ENCODE assay signal across 11 mouse cellular contexts in the genomic region with DNA sequence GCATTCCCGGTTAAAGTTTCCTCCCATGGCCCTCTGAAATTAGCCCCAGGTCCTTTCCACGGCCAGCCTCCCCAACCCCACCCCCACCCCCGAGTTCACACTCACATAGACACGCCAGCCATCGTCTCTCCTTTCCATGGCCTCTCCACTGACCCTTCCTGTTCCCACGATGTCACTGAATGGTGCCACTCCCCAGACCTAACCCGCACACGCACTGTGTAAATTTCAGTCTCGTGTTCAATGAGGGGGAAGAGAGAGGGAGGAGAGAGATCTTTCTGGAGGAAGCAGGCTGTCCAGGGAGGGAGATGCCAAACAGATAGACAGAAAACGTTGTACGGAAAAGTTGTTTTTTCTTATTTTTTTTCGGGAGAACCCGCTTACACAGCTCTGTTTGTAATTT. TPM values are rescaled to one million over a fixed set of nuclear protein-coding genes. Genes with fewer than 3 reads are reported as not detected.
A peak's percentile ranks its signal among the peaks of the same experiment; 100 is the strongest.
DNase-seq lines count a peak whose midpoint lies in the region; ATAC-seq and TF ChIP-seq lines count a peak whose summit lies in the region.
"Had no signal": no experiment of that assay in that cellular context is flagged by ENCODE, and none has a peak within 500 bp of the region (broad histone marks: within the 10 kb centered on the region; RNA-seq: fewer than 3 reads in every experiment).

No protein-coding gene starts in this region.

- H3K4me2 ChIP-seq in kidney, embryonic 16.5 days (replicated peaks; ENCODE audit: low read depth, low read length), result peak overlapping the region; percentile 92
- peak overlapping the region; percentile 1; the same call in 1 of the 2 replicates for H3K4me2 ChIP-seq in forebrain, embryonic 11.5 days (ENCODE audit: low read depth, low read length, severe bottlenecking)
- H3K4me2 ChIP-seq in hindbrain, embryonic 11.5 days (replicated peaks; ENCODE audit: low read depth, low read length), result peak overlapping the region; percentile 20; the same call in 1 of the 2 replicates
- peak overlapping the region; percentile 18 for H3K4me2 ChIP-seq in midbrain, postnatal 0 days (ENCODE audit: low read depth, low read length, poor library complexity, severe bottlenecking)

- H3K4me1 ChIP-seq in kidney, embryonic 16.5 days (ENCODE audit: insufficient read depth, low read length), result peaks cover 55% of the 10 kb centered on the region
- H3K4me1 ChIP-seq in forebrain, embryonic 11.5 days (replicated peaks; ENCODE audit: control insufficient read depth, insufficient read depth, low read length), result peaks cover 32% of the 10 kb centered on the region; the same call in 1 of the 2 replicates
- H3K4me1 ChIP-seq in hindbrain, embryonic 11.5 days (replicated peaks; ENCODE audit: control insufficient read depth, insufficient read depth, low read length), result peaks cover 17% of the 10 kb centered on the region
- H3K4me1 ChIP-seq in midbrain, postnatal 0 days (ENCODE audit: insufficient read depth, low read length), result peaks cover 12% of the 10 kb centered on the region; the same call in 1 of the 2 replicates

- no peaks in the 10 kb centered on the region for H3K36me3 ChIP-seq in kidney, embryonic 16.5 days (ENCODE audit: insufficient read depth, low read length)
- H3K36me3 ChIP-seq in forebrain, embryonic 11.5 days (ENCODE audit: control insufficient read depth, insufficient read depth, low read length), result no peaks in the 10 kb centered on the region
- H3K36me3 ChIP-seq in hindbrain, embryonic 11.5 days (ENCODE audit: control insufficient read depth, insufficient read depth, low read length), result no peaks in the 10 kb centered on the region
- H3K36me3 ChIP-seq in midbrain, postnatal 0 days (ENCODE audit: insufficient read depth, low read length), result peaks cover 22% of the 10 kb centered on the region
- H3K36me3 ChIP-seq: heart, embryonic 13.5 days; limb, embryonic 10.5 days had no signal

- TF ChIP-seq CTCF in midbrain, postnatal 0 days (IDR thresholded peaks at IDR 0.05), result no peak

- no peaks in the 10 kb centered on the region for H3K9me3 ChIP-seq in kidney, embryonic 16.5 days (ENCODE audit: low read length)
- no peaks in the 10 kb centered on the region for H3K9me3 ChIP-seq in forebrain, embryonic 11.5 days (ENCODE audit: control insufficient read depth, low read length)
- no peaks in the 10 kb centered on the region for H3K9me3 ChIP-seq in hindbrain, embryonic 11.5 days (ENCODE audit: control insufficient read depth, low read length)
- H3K9me3 ChIP-seq in midbrain, postnatal 0 days (ENCODE audit: low read length), result no peaks in the 10 kb centered on the region
- H3K9me3 ChIP-seq: heart, embryonic 13.5 days; limb, embryonic 10.5 days had no signal

- peaks cover 20% of the 10 kb centered on the region for H3K27me3 ChIP-seq in kidney, embryonic 16.5 days (ENCODE audit: insufficient read depth, low read length)
- H3K27me3 ChIP-seq in forebrain, embryonic 11.5 days (ENCODE audit: control insufficient read depth, insufficient read depth, low read length), result peaks cover 2% of the 10 kb centered on the region; the same call in 1 of the 2 replicates
- H3K27me3 ChIP-seq in hindbrain, embryonic 11.5 days (ENCODE audit: control insufficient read depth, insufficient read depth, low read length), result peaks cover 3% of the 10 kb centered on the region; the same call in 1 of the 2 replicates
- H3K27me3 ChIP-seq in midbrain, postnatal 0 days (ENCODE audit: insufficient read depth, low read length), result no peaks in the 10 kb centered on the region

- ATAC-seq in kidney, embryonic 16.5 days (ENCODE audit: low FRiP score, low TSS enrichment), result no peak
- no peak for ATAC-seq in forebrain, embryonic 11.5 days (replicated peaks; ENCODE audit: low FRiP score)
- 0 out of 2 replicates have a peak, but pooled peaks have one; percentile 8 for ATAC-seq in hindbrain, embryonic 11.5 days (ENCODE audit: low FRiP score)
- no peak for ATAC-seq in midbrain, postnatal 0 days (ENCODE audit: low FRiP score)

- peak overlapping the region; percentile 1; the same call in 1 of the 2 replicates for H3K27ac ChIP-seq in kidney, embryonic 16.5 days (ENCODE audit: low read length)
- H3K27ac ChIP-seq in forebrain, embryonic 11.5 days (ENCODE audit: low read depth, low read length), result no peak overlapping the region
- no peak overlapping the region for H3K27ac ChIP-seq in hindbrain, embryonic 11.5 days (ENCODE audit: low read depth, low read length)
- peak overlapping the region; percentile 47 for H3K27ac ChIP-seq in midbrain, postnatal 0 days (ENCODE audit: low read depth, low read length)
- H3K27ac ChIP-seq: heart, embryonic 13.5 days had no signal

- 15% methylated on average over 13 of the region's 13 CpGs for WGBS in kidney, embryonic 16.5 days
- WGBS in forebrain, embryonic 11.5 days, result 21% methylated on average over 13 of the region's 13 CpGs
- 19% methylated on average over 13 of the region's 13 CpGs for WGBS in hindbrain, embryonic 11.5 days
- 34% methylated on average over 13 of the region's 13 CpGs for WGBS in midbrain, postnatal 0 days

- H3K4me3 ChIP-seq in kidney, embryonic 16.5 days (ENCODE audit: low read length), result 0 out of 2 replicates have a peak overlapping the region, but pooled peaks have one; percentile 11
- no peak overlapping the region for H3K4me3 ChIP-seq in forebrain, embryonic 11.5 days (ENCODE audit: low read depth, low read length)
- H3K4me3 ChIP-seq in hindbrain, embryonic 11.5 days (ENCODE audit: low read depth, low read length), result no peak overlapping the region
- no peak overlapping the region for H3K4me3 ChIP-seq in midbrain, postnatal 0 days (ENCODE audit: low read depth, low read length)

- no peak for DNase-seq in kidney, postnatal 36 days
- no peak for DNase-seq in forebrain, embryonic 11.5 days (ENCODE audit: low spot score)
- DNase-seq in hindbrain, embryonic 11.5 days (ENCODE audit: low spot score), result peak; percentile 47
- DNase-seq in midbrain, postnatal 0 days (ENCODE audit: low spot score), result no peak
- DNase-seq in adrenal gland, postnatal 10 days, result no peak
- no peak for DNase-seq in cerebellum, postnatal 25 days
- DNase-seq: right cerebral cortex, adult 18-20 months had no signal

- no peak overlapping the region for H3K9ac ChIP-seq in kidney, embryonic 16.5 days (replicated peaks; ENCODE audit: low read length)
- H3K9ac ChIP-seq in forebrain, embryonic 11.5 days (ENCODE audit: low read length), result no peak overlapping the region
- no peak overlapping the region; the same call in 1 of the 2 replicates for H3K9ac ChIP-seq in hindbrain, embryonic 11.5 days (ENCODE audit: low read depth, low read length)
- H3K9ac ChIP-seq in midbrain, postnatal 0 days (replicated peaks; ENCODE audit: low read length, poor library complexity, severe bottlenecking), result no peak overlapping the region

RNA-seq across cellular contexts. Expression of a gene that starts 12.5 kb away (rescaled TPM):
- 27.4 and 27.7 TPM in 2 replicates for polyA plus RNA-seq in kidney, embryonic 16.5 days (2015; fragmentation: Nextera tagmentation; extraction: Ambion mirVana)
- not detected in 2 replicates for polyA plus RNA-seq in forebrain, embryonic 11.5 days (2014; fragmentation: Nextera tagmentation; extraction: Ambion mirVana)
- polyA plus RNA-seq in hindbrain, embryonic 11.5 days (2014; fragmentation: Nextera tagmentation; extraction: Ambion mirVana), result not detected in 2 replicates
- 0.71 TPM in 1 of 2 replicates, not detected in the other for total RNA-seq in midbrain, postnatal 0 days (2014; rRNA removed)
- 0.45 and 0.57 TPM in 2 replicates for polyA plus RNA-seq in midbrain, postnatal 0 days (2015; fragmentation: Nextera tagmentation; extraction: Ambion mirVana)
- total RNA-seq in adrenal gland, postnatal 10 days (2021), result not detected
- polyA plus RNA-seq: heart, embryonic 13.5 days; limb, embryonic 10.5 days; lung, embryonic 16.5 days had no signal

Comparison
In these comparisons a context has a peak if more than half of its experiments do, and no peak if none do; other contexts are left out.
1. H3K27ac ChIP-seq: peak in kidney, embryonic 16.5 days (single experiment) and midbrain, postnatal 0 days (single experiment); none in forebrain, embryonic 11.5 days (single experiment) and hindbrain, embryonic 11.5 days (single experiment).
2. H3K4me2 ChIP-seq: peak in every context shown above with its lines; median percentile 92 in kidney, embryonic 16.5 days; 20 in hindbrain, embryonic 11.5 days; 18 in midbrain, postnatal 0 days; 1 in forebrain, embryonic 11.5 days.
3. RNA of a gene that starts 12.5 kb away (polyA plus RNA-seq): 27.4 to 27.7 TPM in kidney, embryonic 16.5 days; 0.45 to 0.57 TPM in midbrain, postnatal 0 days, not detected in hindbrain, embryonic 11.5 days and not detected in forebrain, embryonic 11.5 days; every median in the first group is over 10 times any median in the second.